Mouse (Mus musculus) C2C12 (cell line): ENCODE results near the gene Mapkap1. TPM values are rescaled to one million over a fixed set of nuclear protein-coding genes. Genes with fewer than 3 reads are reported as not detected.

Experiments used
- H3K27me3 ChIP-seq: one replicate; pipeline ENCODE4 v1.6.1; 2011; ENCODE audit not compliant: control insufficient read depth, insufficient read depth, insufficient read length
- H3K36me3 ChIP-seq: one replicate; pipeline ENCODE4 v1.6.1; 2011; ENCODE audit not compliant: control insufficient read depth, insufficient read depth
- H3K4me3 ChIP-seq: one replicate; pipeline ENCODE4 v1.5.1; 2011; ENCODE audit warnings: mild to moderate bottlenecking, control low read depth; ENCODE audit not compliant: poor library complexity, insufficient read depth, severe bottlenecking
- H3K79me2 ChIP-seq: one replicate; pipeline ENCODE4 v1.6.1; 2011; ENCODE audit not compliant: control insufficient read depth, insufficient read depth
- H3K79me3 ChIP-seq: one replicate; pipeline ENCODE4 v1.6.1; 2011; ENCODE audit warnings: low read depth, control low read depth
- H3ac ChIP-seq: one replicate; pipeline ENCODE3; 2011; ENCODE audit warnings: low read depth; ENCODE audit not compliant: control insufficient read depth, insufficient read length
- CEBPB ChIP-seq: IDR thresholded peaks from one replicate; pipeline ENCODE4 v1.6.1; 2011; ENCODE audit warnings: low read depth, mild to moderate bottlenecking, control low read depth, moderate library complexity
- CTCF ChIP-seq: IDR thresholded peaks from one replicate; pipeline ENCODE4 v1.5.1; 2011; ENCODE audit not compliant: control insufficient read depth, insufficient read depth, insufficient read length
- FOSL1 ChIP-seq: IDR thresholded peaks from one replicate; pipeline ENCODE4 v1.8.0; 2011; ENCODE audit warnings: mild to moderate bottlenecking, low read length; ENCODE audit not compliant: poor library complexity, insufficient read depth, severe bottlenecking
- MAX ChIP-seq: IDR thresholded peaks from one replicate; pipeline ENCODE4 v1.6.1; 2011; ENCODE audit warnings: mild to moderate bottlenecking, control low read depth
- MYOD1 ChIP-seq: IDR thresholded peaks from one replicate; pipeline ENCODE4 v1.6.1; 2011; ENCODE audit warnings: low read depth; ENCODE audit not compliant: control insufficient read depth, insufficient read length
- MYOG ChIP-seq: IDR thresholded peaks from one replicate; pipeline ENCODE4 v1.6.1; 2011; ENCODE audit not compliant: control insufficient read depth, insufficient read length; ENCODE audit errors: extremely low read depth
- USF1 ChIP-seq: IDR thresholded peaks from one replicate; pipeline ENCODE4 v1.6.1; 2011; ENCODE audit warnings: low read depth, mild to moderate bottlenecking, control low read depth, moderate library complexity
- polyA plus RNA-seq: library from polyadenylated mRNA; unstranded; fragments of >200 nt; fragmentation: generic; extraction: Trizol; gene quantifications from one replicate; pipeline ENCODE4 v1.2.1, GENCODE M21; 2012; ENCODE audit warnings: missing spikeins

Gene Mapkap1
- polyA plus RNA-seq, 1 experiment: 33.2 TPM

- peaks cover 40% of the 10 kb centered on the region for H3K36me3 ChIP-seq
- TF ChIP-seq USF1 (no peak), CTCF (no peak), MYOD1 (no peak), MYOG (no peak), CEBPB (no peak), MAX (no peak), FOSL1 (no peak)
- no peak overlapping the region for H3K4me3 ChIP-seq
- no peaks in the 10 kb centered on the region for H3K79me3 ChIP-seq
- no peaks in the 10 kb centered on the region for H3K79me2 ChIP-seq
- no peaks in the 10 kb centered on the region for H3K27me3 ChIP-seq
- no peak overlapping the region for H3ac ChIP-seq
Measured at GRCm38 (mm10) chr2:34673846-34674245, 267.3 kb downstream of the Mapkap1 start.

Other genes starting within 250 kb of the Mapkap1 start
- gene Pbx3, start 33.6 kb upstream of the Mapkap1 start, polyA plus RNA-seq: 5.8 TPM